Mouse (Mus musculus) liver, embryonic 14.5 days (tissue): ENCODE results near the gene Magi1. TPM values are rescaled to one million over a fixed set of nuclear protein-coding genes. Genes with fewer than 3 reads are reported as not detected.

Experiments used
- ATAC-seq: fragments of 200-750 bp; cut with Nextera tagmentation; 2 replicates; pipeline ENCODE4 v1.8.0; 2017; ENCODE audit warnings: moderate number of reproducible peaks, mild to moderate bottlenecking, moderate library complexity; ENCODE audit not compliant: insufficient read depth
- DNase-seq, 3 experiments: peaks; one replicate each; pipeline ENCODE4 v3.0.0-alpha.2; 2012 to 2013; ENCODE audit warnings: low read depth in 3 of 3, low spot score in 3 of 3
- H3K27ac ChIP-seq: fragments of 300-500 bp; sonication (generic); 2 replicates; pipeline ENCODE4 v1.5.1; 2014; ENCODE audit warnings: moderate library complexity, mild to moderate bottlenecking, control low read depth, inconsistent platforms
- H3K27me3 ChIP-seq: fragments of 300-500 bp; sonication (generic); 2 replicates; pipeline ENCODE4 v1.6.1; 2014; ENCODE audit warnings: mild to moderate bottlenecking, low read length, moderate library complexity; ENCODE audit not compliant: control insufficient read depth, insufficient read depth
- H3K36me3 ChIP-seq: fragments of 300-500 bp; sonication (generic); replicated peaks from 2 replicates; pipeline ENCODE4 v1.6.1; 2014; ENCODE audit warnings: low read depth; ENCODE audit not compliant: control insufficient read depth, insufficient read depth
- H3K4me1 ChIP-seq, 2 experiments: fragments of 200-500 bp in 1 of 2; fragments of 300-500 bp in 1 of 2; sonication (generic) in 1 of 2; replicated peaks; 2 replicates each; pipeline ENCODE4 v1.6.1; 2012 to 2014; ENCODE audit warnings: antibody characterized with exemption in 1 of 2, inconsistent platforms in 1 of 2, low read length in 1 of 2; ENCODE audit not compliant: control insufficient read depth in 2 of 2, insufficient read depth in 2 of 2
- H3K4me2 ChIP-seq: fragments of 300-500 bp; sonication (generic); 2 replicates; pipeline ENCODE4 v1.6.1; 2014; ENCODE audit warnings: low read depth, mild to moderate bottlenecking, control low read depth, moderate library complexity
- H3K4me3 ChIP-seq, 2 experiments: fragments of 200-500 bp in 1 of 2; fragments of 300-500 bp in 1 of 2; sonication (generic) in 1 of 2; 2 replicates each; pipeline ENCODE4 v1.5.1; 2012 to 2014; ENCODE audit warnings: low read depth in 2 of 2, low read length in 2 of 2, mild to moderate bottlenecking in 2 of 2, control low read depth in 1 of 2, inconsistent platforms in 1 of 2, moderate library complexity in 1 of 2; ENCODE audit not compliant: insufficient read depth in 1 of 2
- H3K9ac ChIP-seq: fragments of 300-500 bp; sonication (generic); replicated peaks from 2 replicates; pipeline ENCODE4 v1.6.1; 2014; ENCODE audit warnings: mild to moderate bottlenecking, control low read depth, moderate library complexity
- H3K9me3 ChIP-seq: fragments of 300-500 bp; sonication (generic); 2 replicates; pipeline ENCODE4 v1.6.1; 2016; ENCODE audit warnings: low read length, mixed read lengths; ENCODE audit not compliant: control insufficient read depth
- CTCF ChIP-seq: IDR thresholded peaks from 2 replicates; pipeline ENCODE4 v1.5.1; 2016; ENCODE audit warnings: antibody characterized with exemption, low read depth, control low read depth
- EP300 ChIP-seq: IDR thresholded peaks from 2 replicates; pipeline ENCODE4 v1.6.1; 2016; ENCODE audit warnings: antibody characterized with exemption, low read depth
- WGBS: fragments of 180-500 bp; shearing (Covaris S2); extraction: QIAGEN DNeasy Blood & Tissue Kit; methylation state at CpG from one replicate; pipeline ENCODE4 v1.1.7; 2014; ENCODE audit not compliant: insufficient replicate concordance; 5-methylcytosine and 5-hydroxymethylcytosine counted together
- polyA plus RNA-seq, 2 experiments: library from polyadenylated mRNA; depleted of rRNA in 1 of 2; stranded (reverse) in 1 of 2; unstranded in 1 of 2; fragments of >200 nt; fragmentation: Nextera tagmentation in 1 of 2; extraction: Ambion mirVana in 1 of 2; gene quantifications; 2 replicates each; pipeline versions ENCODE4 v1.2.1 to v1.2.3; 2012 to 2014

Magi1 gene
- polyA plus RNA-seq, 2 experiments = 1.1 to 1.3 TPM

- no peak for ATAC-seq
- WGBS = 57% methylated on average over 3 of the region's 3 CpGs
Measured at GRCm38 (mm10) chr6:94158119-94158848, 125.4 kb downstream of the Magi1 start.

GRCm38 (mm10) chr6:94155996-94156395 is 127.7 kb downstream of the Magi1 start:
- Histone ChIP-seq H3K27me3 (no peaks in the 10 kb centered on the region), H3K9ac (no peak overlapping the region), H3K4me1 (peaks cover 0 to 10% of the 10 kb centered on the region in 2 experiments; a peak in 3 of 4 replicates), H3K9me3 (no peaks in the 10 kb centered on the region), H3K36me3 (no peaks in the 10 kb centered on the region), H3K27ac (no peak overlapping the region), H3K4me2 (no peak overlapping the region), H3K4me3 (no peak overlapping the region)
- ATAC-seq (no peak), DNase-seq (no peak)
- WGBS = 60% methylated on average over 4 of the region's 4 CpGs
- TF ChIP-seq CTCF (no peak), EP300 (no peak)

More at GRCm38 (mm10) chr6:94158119-94158848, 125.4 kb downstream of the Magi1 start:
- no peak for DNase-seq
- Histone ChIP-seq H3K27ac (no peak overlapping the region), H3K9me3 (no peaks in the 10 kb centered on the region), H3K9ac (no peak overlapping the region), H3K4me3 (no peak overlapping the region), H3K4me1 (peaks cover 0 to 16% of the 10 kb centered on the region in 2 experiments; a peak in 3 of 4 replicates), H3K36me3 (no peaks in the 10 kb centered on the region), H3K4me2 (no peak overlapping the region), H3K27me3 (no peaks in the 10 kb centered on the region)
- TF ChIP-seq CTCF (no peak), EP300 (no peak)

DNA sequence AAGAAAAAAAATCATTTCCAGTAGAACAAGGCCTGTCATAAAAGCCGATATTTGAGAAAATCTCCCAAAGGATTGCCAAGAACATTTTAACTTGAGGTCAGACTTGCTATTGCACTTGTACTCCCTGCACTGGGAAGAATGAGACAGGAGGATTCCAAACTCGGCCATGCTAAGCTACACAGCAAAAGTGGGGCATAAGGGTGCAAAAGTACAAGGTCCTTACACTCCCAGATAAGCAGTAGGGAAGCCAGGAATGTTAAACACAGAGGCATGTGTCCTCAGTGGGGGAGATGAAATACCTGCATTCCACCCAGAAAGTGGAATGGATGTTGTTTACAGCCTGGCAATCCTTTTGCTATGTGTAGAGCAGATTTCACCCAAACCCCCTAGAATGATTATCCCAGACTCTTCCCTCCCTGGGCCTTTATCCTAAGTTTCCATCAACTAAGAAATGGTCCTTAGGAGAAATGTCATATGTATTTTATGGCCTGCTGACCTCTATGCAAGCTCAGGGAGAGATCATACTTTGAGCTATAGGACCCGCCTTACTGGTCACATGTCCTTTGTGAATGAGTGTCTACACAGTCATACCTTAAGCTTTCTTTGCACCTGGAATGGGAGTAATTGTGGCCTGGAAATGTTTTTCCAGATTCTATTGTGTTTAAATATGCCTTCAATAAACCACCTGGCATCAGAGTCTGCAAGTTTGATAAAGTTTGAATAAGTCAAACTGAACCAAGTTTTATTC is 128.7 kb downstream of the Magi1 start:
- Histone ChIP-seq H3K4me2 (no peak overlapping the region), H3K36me3 (no peaks in the 10 kb centered on the region), H3K27me3 (no peaks in the 10 kb centered on the region), H3K9me3 (no peaks in the 10 kb centered on the region), H3K4me1 (peaks cover 0 to 12% of the 10 kb centered on the region in 2 experiments; a peak in 3 of 4 replicates), H3K4me3 (no peak overlapping the region), H3K9ac (no peak overlapping the region), H3K27ac (no peak overlapping the region)
- TF ChIP-seq EP300 (no peak), CTCF (no peak)
- 46% methylated on average over 3 of the region's 3 CpGs for WGBS
- DNase-seq (no peak), ATAC-seq (no peak)

- TF ChIP-seq CTCF = no peak
- TF ChIP-seq EP300 = no peak
- no peak overlapping the region for H3K9ac ChIP-seq
- no peaks in the 10 kb centered on the region for H3K27me3 ChIP-seq
- DNase-seq (no peak), ATAC-seq (no peak)
- no peak overlapping the region for H3K27ac ChIP-seq
- no peaks in the 10 kb centered on the region for H3K36me3 ChIP-seq
- peaks cover 0 to 8% of the 10 kb centered on the region in 2 experiments; a peak in 2 of 4 replicates for H3K4me1 ChIP-seq
- no peak overlapping the region for H3K4me2 ChIP-seq
- H3K9me3 ChIP-seq = no peaks in the 10 kb centered on the region
- 61% methylated on average over 9 of the region's 9 CpGs for WGBS
- no peak overlapping the region for H3K4me3 ChIP-seq
Measured at GRCm38 (mm10) chr6:94152881-94153280, 130.8 kb downstream of the Magi1 start.

DNA sequence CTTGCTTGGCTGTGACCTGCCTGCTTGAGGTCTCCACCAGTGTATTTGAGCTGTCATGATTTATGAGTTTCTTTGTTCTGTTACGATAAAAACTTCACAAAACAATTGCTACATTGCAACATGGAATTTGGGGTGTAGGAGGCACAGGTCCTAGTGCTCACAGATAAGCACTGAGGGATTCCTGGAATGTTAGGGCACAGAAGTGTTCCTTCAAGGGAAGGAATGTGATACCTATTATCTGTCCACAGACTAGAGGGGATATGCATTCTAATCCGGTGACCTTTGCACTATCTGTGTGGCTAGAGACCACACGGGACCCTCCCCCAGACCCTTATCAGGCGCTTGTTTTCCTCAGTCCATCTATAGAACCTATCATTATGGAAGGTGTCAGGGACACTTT is 132.8 kb downstream of the Magi1 start:
- no peak for TF ChIP-seq CTCF
- TF ChIP-seq EP300 = no peak

More for the DNA sequence above, 132.8 kb downstream of the Magi1 start:
- DNase-seq (no peak), ATAC-seq (no peak)
- Histone ChIP-seq H3K9me3 (no peaks in the 10 kb centered on the region), H3K9ac (no peak overlapping the region), H3K4me2 (no peak overlapping the region), H3K36me3 (no peaks in the 10 kb centered on the region), H3K4me1 (peaks cover 0 to 6% of the 10 kb centered on the region in 2 experiments; a peak in 2 of 4 replicates), H3K4me3 (no peak overlapping the region), H3K27me3 (no peaks in the 10 kb centered on the region), H3K27ac (no peak overlapping the region)
- 26% methylated on average over 4 of the region's 4 CpGs for WGBS
